Mouse (Mus musculus): ENCODE data around the gene Ptges3. TPM values are rescaled to one million over a fixed set of nuclear protein-coding genes. Genes with fewer than 3 reads are reported as not detected.
A peak's percentile ranks its signal among the peaks of the same experiment; 100 is the strongest.
"Not testable (repeated sequence)": the region's sequence is repeated elsewhere in the genome, so short reads cannot be mapped to it uniquely, and the experiment has no call there.

The Ptges3 gene
- polyA plus RNA-seq, 1 experiment from 2014 or later, result 444 TPM

- ATAC-seq (replicated peaks), result no peak
- Histone ChIP-seq H3K27me3 (no peaks in the 10 kb centered on the region), H3K4me2 (replicated peaks) (no peak overlapping the region), H3K9ac (replicated peaks) (no peak overlapping the region), H3K4me1 (peaks cover 18% of the 10 kb centered on the region), H3K4me3 (no peak overlapping the region), H3K9me3 (no peaks in the 10 kb centered on the region), H3K27ac (replicated peaks) (no peak overlapping the region), H3K36me3 (peaks cover 42% of the 10 kb centered on the region)
- 84% methylated on average over 4 of the region's 4 CpGs for WGBS
Observed at GRCm38 (mm10) chr10:128041636-128042035, 17.1 kb upstream of the Ptges3 start.

GRCm38 (mm10) chr10:128042466-128042865 lies 16.3 kb upstream of the Ptges3 start:
- Histone ChIP-seq H3K9ac (replicated peaks) (no peak overlapping the region), H3K36me3 (peaks cover 48% of the 10 kb centered on the region), H3K4me1 (peaks cover 10% of the 10 kb centered on the region), H3K27me3 (no peaks in the 10 kb centered on the region), H3K9me3 (no peaks in the 10 kb centered on the region), H3K4me3 (no peak overlapping the region), H3K4me2 (replicated peaks) (no peak overlapping the region), H3K27ac (replicated peaks) (no peak overlapping the region)
- 95% methylated on average over 3 of the region's 3 CpGs for WGBS
- ATAC-seq (replicated peaks), result no peak

GRCm38 (mm10) chr10:128043041-128043835 lies 15.5 kb upstream of the Ptges3 start:
- WGBS, result 77% methylated on average over 3 of the region's 3 CpGs
- no peaks in the 10 kb centered on the region for H3K9me3 ChIP-seq
- H3K4me1 ChIP-seq, result peaks cover 3% of the 10 kb centered on the region
- no peak overlapping the region for H3K4me3 ChIP-seq
- ATAC-seq (replicated peaks), result no peak
- H3K27me3 ChIP-seq, result no peaks in the 10 kb centered on the region
- H3K4me2 ChIP-seq (replicated peaks), result no peak overlapping the region
- peaks cover 56% of the 10 kb centered on the region for H3K36me3 ChIP-seq
- no peak overlapping the region for H3K9ac ChIP-seq (replicated peaks)
- H3K27ac ChIP-seq (replicated peaks), result no peak overlapping the region

GRCm38 (mm10) chr10:128048157-128048556 lies 10.6 kb upstream of the Ptges3 start:
- H3K36me3 ChIP-seq, result peaks cover 73% of the 10 kb centered on the region

GRCm38 (mm10) chr10:128049741-128050140 lies 9.0 kb upstream of the Ptges3 start:
- H3K27ac ChIP-seq (replicated peaks), result no peak overlapping the region
- ATAC-seq (replicated peaks), result no peak
- no peak overlapping the region for H3K9ac ChIP-seq (replicated peaks)
- no peaks in the 10 kb centered on the region for H3K9me3 ChIP-seq
- 96% methylated on average over 2 of the region's 2 CpGs for WGBS
- no peak overlapping the region for H3K4me3 ChIP-seq
- H3K4me2 ChIP-seq (replicated peaks), result no peak overlapping the region
- peaks cover 62% of the 10 kb centered on the region for H3K36me3 ChIP-seq
- H3K4me1 ChIP-seq, result no peaks in the 10 kb centered on the region
- no peaks in the 10 kb centered on the region for H3K27me3 ChIP-seq

More at GRCm38 (mm10) chr10:128048157-128048556, 10.6 kb upstream of the Ptges3 start:
- Histone ChIP-seq H3K9me3 (no peaks in the 10 kb centered on the region), H3K4me2 (replicated peaks) (no peak overlapping the region), H3K4me3 (no peak overlapping the region), H3K27me3 (no peaks in the 10 kb centered on the region), H3K4me1 (no peaks in the 10 kb centered on the region), H3K9ac (replicated peaks) (no peak overlapping the region), H3K27ac (replicated peaks) (no peak overlapping the region)
- WGBS, result 76% methylated on average over 8 of the region's 8 CpGs
- ATAC-seq (replicated peaks), result no peak

- no peaks in the 10 kb centered on the region for H3K9me3 ChIP-seq
- no peak overlapping the region for H3K9ac ChIP-seq (replicated peaks)
- no peaks in the 10 kb centered on the region for H3K4me1 ChIP-seq
- ATAC-seq (replicated peaks), result no peak
- H3K27me3 ChIP-seq, result no peaks in the 10 kb centered on the region
- 98% methylated on average over 2 of the region's 2 CpGs for WGBS
- peaks cover 57% of the 10 kb centered on the region for H3K36me3 ChIP-seq
- no peak overlapping the region for H3K4me2 ChIP-seq (replicated peaks)
- H3K27ac ChIP-seq (replicated peaks), result no peak overlapping the region
- no peak overlapping the region for H3K4me3 ChIP-seq
Observed at GRCm38 (mm10) chr10:128050355-128050754, 8.4 kb upstream of the Ptges3 start.

- H3K27ac ChIP-seq (replicated peaks), result no peak overlapping the region
- no peak overlapping the region for H3K4me3 ChIP-seq
- H3K36me3 ChIP-seq, result peaks cover 46% of the 10 kb centered on the region
- WGBS, result over 99% methylated on average over 5 of the region's 5 CpGs
- H3K27me3 ChIP-seq, result no peaks in the 10 kb centered on the region
- no peak overlapping the region for H3K4me2 ChIP-seq (replicated peaks)
- no peaks in the 10 kb centered on the region for H3K9me3 ChIP-seq
- no peak for ATAC-seq (replicated peaks)
- no peaks in the 10 kb centered on the region for H3K4me1 ChIP-seq
- no peak overlapping the region for H3K9ac ChIP-seq (replicated peaks)
Observed at GRCm38 (mm10) chr10:128051589-128051988, 7.2 kb upstream of the Ptges3 start.

- not testable (repeated sequence) for H3K9me3 ChIP-seq; H3K27ac ChIP-seq (replicated peaks); H3K27me3 ChIP-seq; H3K4me2 ChIP-seq (replicated peaks); H3K4me1 ChIP-seq; ATAC-seq (replicated peaks); H3K4me3 ChIP-seq; H3K9ac ChIP-seq (replicated peaks)
- WGBS, result 96% methylated on average over 1 of the region's 2 CpGs
- H3K36me3 ChIP-seq, result peaks cover 41% of the 10 kb centered on the region
Observed at GRCm38 (mm10) chr10:128052136-128052535, 6.6 kb upstream of the Ptges3 start.

GRCm38 (mm10) chr10:128053001-128053400 lies 5.8 kb upstream of the Ptges3 start:
- H3K4me3 ChIP-seq, result no peak overlapping the region
- peaks cover 33% of the 10 kb centered on the region for H3K36me3 ChIP-seq
- no peak for ATAC-seq (replicated peaks)
- H3K9ac ChIP-seq (replicated peaks), result no peak overlapping the region
- WGBS, result 93% methylated on average over 8 of the region's 8 CpGs
- H3K27ac ChIP-seq (replicated peaks), result no peak overlapping the region
- H3K4me2 ChIP-seq (replicated peaks), result no peak overlapping the region
- H3K27me3 ChIP-seq, result no peaks in the 10 kb centered on the region
- peaks cover 6% of the 10 kb centered on the region for H3K4me1 ChIP-seq
- H3K9me3 ChIP-seq, result no peaks in the 10 kb centered on the region

GRCm38 (mm10) chr10:128058184-128058583 lies 570 bp upstream of the Ptges3 start:
- no peaks in the 10 kb centered on the region for H3K36me3 ChIP-seq
- H3K9me3 ChIP-seq, result no peaks in the 10 kb centered on the region
- WGBS, result under 1% methylated on average over 18 of the region's 18 CpGs
- H3K9ac ChIP-seq (replicated peaks), result peak overlapping the region; percentile 96
- H3K27me3 ChIP-seq, result no peaks in the 10 kb centered on the region
- H3K27ac ChIP-seq (replicated peaks), result peak overlapping the region; percentile 100
- H3K4me2 ChIP-seq (replicated peaks), result peak overlapping the region; percentile 76
- no peak for ATAC-seq (replicated peaks)
- peaks cover 35% of the 10 kb centered on the region for H3K4me1 ChIP-seq
- peak overlapping the region; percentile 98 for H3K4me3 ChIP-seq

- Histone ChIP-seq H3K4me2 (replicated peaks) (peak overlapping the region; percentile 76), H3K9me3 (no peaks in the 10 kb centered on the region), H3K4me1 (peaks cover 35% of the 10 kb centered on the region), H3K27me3 (no peaks in the 10 kb centered on the region), H3K36me3 (no peaks in the 10 kb centered on the region), H3K27ac (replicated peaks) (peak overlapping the region; percentile 100), H3K4me3 (peak overlapping the region; percentile 98), H3K9ac (replicated peaks) (peak overlapping the region; percentile 92)
- peak; percentile 57 for ATAC-seq (replicated peaks)
- under 1% methylated on average over 48 of the region's 62 CpGs for WGBS
Observed at GRCm38 (mm10) chr10:128059207-128059981, 640 bp downstream of the Ptges3 start.

GRCm38 (mm10) chr10:128061109-128061508 lies 2.4 kb downstream of the Ptges3 start:
- Histone ChIP-seq H3K27me3 (no peaks in the 10 kb centered on the region), H3K4me3 (peak overlapping the region; percentile 98; the same call in 1 of the 2 replicates), H3K9me3 (no peaks in the 10 kb centered on the region), H3K4me1 (peaks cover 35% of the 10 kb centered on the region), H3K9ac (replicated peaks) (no peak overlapping the region), H3K36me3 (no peaks in the 10 kb centered on the region), H3K27ac (replicated peaks) (no peak overlapping the region), H3K4me2 (replicated peaks) (peak overlapping the region; percentile 76)
- ATAC-seq (replicated peaks), result no peak
- 89% methylated on average over 5 of the region's 5 CpGs for whole genome bisulfite sequencing
